Mouse (Mus musculus): ENCODE measurements around the gene Ccr2. TPM values are rescaled to one million over a fixed set of nuclear protein-coding genes. Genes with fewer than 3 reads are reported as not detected.

Gene Ccr2
- polyA plus RNA-seq, 1 experiment from 2014 or later: 0.34 TPM

DNA sequence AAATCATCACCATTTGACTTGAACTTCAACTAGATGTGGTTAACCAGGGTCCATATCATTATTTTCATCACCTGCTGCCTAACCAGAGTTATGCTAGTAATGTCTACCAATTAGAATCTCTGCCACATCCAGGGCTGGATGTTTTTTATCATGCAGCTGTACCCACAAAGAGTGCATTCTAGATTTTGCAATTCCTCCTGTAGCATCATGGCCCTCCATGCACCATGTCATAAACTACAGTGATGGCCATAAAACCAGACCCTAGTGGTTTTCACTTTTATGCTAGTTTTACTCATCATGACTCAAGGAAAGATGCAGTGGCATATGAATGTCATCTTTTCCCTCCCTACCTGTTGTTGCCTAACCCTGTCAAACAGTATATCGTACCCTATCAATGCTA, 2.6 kb upstream of the Ccr2 start:
- H3K4me3 ChIP-seq: no peak overlapping the region
- no peaks in the 10 kb centered on the region for H3K27me3 ChIP-seq
- no peaks in the 10 kb centered on the region for H3K4me1 ChIP-seq
- H3K36me3 ChIP-seq: no peaks in the 10 kb centered on the region
- no peak for ATAC-seq (ENCODE audit: low FRiP score)
- 90% methylated on average over 1 of the region's 1 CpGs for WGBS
- no peak overlapping the region for H3K27ac ChIP-seq
- H3K4me2 ChIP-seq (replicated peaks): no peak overlapping the region
- H3K9ac ChIP-seq: no peak overlapping the region
- no peaks in the 10 kb centered on the region for H3K9me3 ChIP-seq (replicated peaks)

GRCm38 (mm10) chr9:124100357-124100756, 1.4 kb upstream of the Ccr2 start:
- Histone ChIP-seq H3K36me3 (no peaks in the 10 kb centered on the region), H3K9ac (no peak overlapping the region), H3K27ac (no peak overlapping the region), H3K4me2 (replicated peaks) (no peak overlapping the region), H3K27me3 (no peaks in the 10 kb centered on the region), H3K4me1 (no peaks in the 10 kb centered on the region), H3K4me3 (no peak overlapping the region), H3K9me3 (replicated peaks) (no peaks in the 10 kb centered on the region)
- 85% methylated on average over 1 of the region's 1 CpGs for WGBS
- ATAC-seq (ENCODE audit: low FRiP score): no peak

- Histone ChIP-seq H3K27ac (no peak overlapping the region), H3K4me3 (no peak overlapping the region), H3K4me1 (no peaks in the 10 kb centered on the region), H3K4me2 (replicated peaks) (no peak overlapping the region), H3K27me3 (no peaks in the 10 kb centered on the region), H3K36me3 (no peaks in the 10 kb centered on the region), H3K9me3 (replicated peaks) (no peaks in the 10 kb centered on the region), H3K9ac (no peak overlapping the region)
- ATAC-seq (ENCODE audit: low FRiP score): no peak
- 69% methylated on average over 1 of the region's 1 CpGs for WGBS
Observed at GRCm38 (mm10) chr9:124103199-124103598, 1.4 kb downstream of the Ccr2 start.

GRCm38 (mm10) chr9:124105196-124105595, 3.4 kb downstream of the Ccr2 start:
- H3K4me2 ChIP-seq (replicated peaks): no peak overlapping the region
- H3K9ac ChIP-seq: no peak overlapping the region
- no peak overlapping the region for H3K4me3 ChIP-seq
- H3K4me1 ChIP-seq: no peaks in the 10 kb centered on the region
- no peaks in the 10 kb centered on the region for H3K36me3 ChIP-seq
- no peak overlapping the region for H3K27ac ChIP-seq
- no peaks in the 10 kb centered on the region for H3K27me3 ChIP-seq
- no peaks in the 10 kb centered on the region for H3K9me3 ChIP-seq (replicated peaks)
- no peak for ATAC-seq (ENCODE audit: low FRiP score)

GRCm38 (mm10) chr9:124107232-124107631, 5.5 kb downstream of the Ccr2 start:
- H3K4me1 ChIP-seq: no peaks in the 10 kb centered on the region
- H3K9ac ChIP-seq: no peak overlapping the region
- no peak overlapping the region for H3K4me2 ChIP-seq (replicated peaks)
- H3K36me3 ChIP-seq: no peaks in the 10 kb centered on the region
- H3K27ac ChIP-seq: no peak overlapping the region
- no peaks in the 10 kb centered on the region for H3K9me3 ChIP-seq (replicated peaks)
- H3K27me3 ChIP-seq: no peaks in the 10 kb centered on the region
- no peak overlapping the region for H3K4me3 ChIP-seq
- ATAC-seq (ENCODE audit: low FRiP score): no peak

DNA sequence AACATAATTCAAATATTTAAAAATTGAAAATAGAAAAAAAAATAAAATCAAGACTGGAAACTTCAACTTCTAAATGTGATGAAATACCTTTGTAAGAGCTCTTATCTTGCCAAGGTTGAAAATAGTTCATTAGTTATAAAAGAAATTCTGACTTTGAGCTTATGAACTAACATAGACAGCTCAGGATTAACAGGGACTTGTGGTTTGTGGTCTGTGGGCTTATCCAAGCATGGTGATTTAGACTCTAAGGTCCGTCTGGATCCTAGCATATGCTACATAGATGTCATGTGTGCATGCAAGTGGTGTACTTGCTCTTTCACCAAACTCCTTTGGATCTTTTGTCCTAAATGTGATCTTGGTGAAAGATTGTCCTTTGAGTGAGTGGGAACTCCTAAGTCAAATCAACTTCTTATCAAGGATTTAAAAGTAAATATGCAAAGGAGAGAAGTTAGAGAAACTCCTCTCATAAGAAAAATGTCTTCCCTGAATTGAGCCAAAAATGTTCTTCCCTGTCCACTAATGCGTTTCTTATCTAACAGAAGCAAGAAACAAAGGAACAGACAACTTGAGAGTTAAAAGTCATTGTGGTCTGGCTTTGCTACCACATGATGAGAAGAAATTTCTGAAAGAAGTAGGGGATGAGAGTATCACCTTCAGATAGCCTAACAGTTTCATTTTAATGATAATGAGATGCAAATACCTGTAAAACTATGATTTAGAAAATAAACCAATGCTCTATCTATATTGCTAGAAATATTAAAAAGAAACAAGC, 6.8 kb downstream of the Ccr2 start:
- Histone ChIP-seq H3K27ac (no peak overlapping the region), H3K9ac (no peak overlapping the region), H3K4me2 (replicated peaks) (no peak overlapping the region), H3K4me3 (no peak overlapping the region), H3K27me3 (no peaks in the 10 kb centered on the region), H3K4me1 (no peaks in the 10 kb centered on the region), H3K9me3 (replicated peaks) (no peaks in the 10 kb centered on the region), H3K36me3 (no peaks in the 10 kb centered on the region)
- ATAC-seq (ENCODE audit: low FRiP score): no peak
- 83% methylated on average over 2 of the region's 2 CpGs for WGBS

DNA sequence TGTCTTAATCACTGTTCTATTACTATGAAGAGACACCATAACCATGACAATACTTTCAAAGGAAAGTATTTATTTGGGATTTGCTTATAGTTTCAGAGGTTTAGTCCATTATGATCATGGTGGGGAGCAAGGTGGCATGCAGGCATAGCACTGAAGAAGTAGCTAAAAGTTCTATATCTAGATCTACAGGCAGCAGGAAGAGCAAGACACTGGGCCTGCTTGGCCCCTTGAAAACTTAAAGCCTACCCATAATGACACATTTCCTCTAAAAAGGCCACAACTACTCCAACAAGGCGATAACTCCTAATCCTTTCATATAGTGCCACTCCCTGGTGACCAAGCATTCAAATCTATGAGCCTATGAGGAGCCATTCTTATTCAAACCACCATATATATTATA, 10.2 kb downstream of the Ccr2 start:
- H3K27ac ChIP-seq: no peak overlapping the region
- H3K9me3 ChIP-seq (replicated peaks): no peaks in the 10 kb centered on the region
- H3K36me3 ChIP-seq: no peaks in the 10 kb centered on the region
- no peak overlapping the region for H3K4me3 ChIP-seq
- ATAC-seq (ENCODE audit: low FRiP score): no peak
- 85% methylated on average over 1 of the region's 1 CpGs for WGBS
- no peak overlapping the region for H3K9ac ChIP-seq
- H3K4me2 ChIP-seq (replicated peaks): no peak overlapping the region
- H3K4me1 ChIP-seq: no peaks in the 10 kb centered on the region
- H3K27me3 ChIP-seq: no peaks in the 10 kb centered on the region

DNA sequence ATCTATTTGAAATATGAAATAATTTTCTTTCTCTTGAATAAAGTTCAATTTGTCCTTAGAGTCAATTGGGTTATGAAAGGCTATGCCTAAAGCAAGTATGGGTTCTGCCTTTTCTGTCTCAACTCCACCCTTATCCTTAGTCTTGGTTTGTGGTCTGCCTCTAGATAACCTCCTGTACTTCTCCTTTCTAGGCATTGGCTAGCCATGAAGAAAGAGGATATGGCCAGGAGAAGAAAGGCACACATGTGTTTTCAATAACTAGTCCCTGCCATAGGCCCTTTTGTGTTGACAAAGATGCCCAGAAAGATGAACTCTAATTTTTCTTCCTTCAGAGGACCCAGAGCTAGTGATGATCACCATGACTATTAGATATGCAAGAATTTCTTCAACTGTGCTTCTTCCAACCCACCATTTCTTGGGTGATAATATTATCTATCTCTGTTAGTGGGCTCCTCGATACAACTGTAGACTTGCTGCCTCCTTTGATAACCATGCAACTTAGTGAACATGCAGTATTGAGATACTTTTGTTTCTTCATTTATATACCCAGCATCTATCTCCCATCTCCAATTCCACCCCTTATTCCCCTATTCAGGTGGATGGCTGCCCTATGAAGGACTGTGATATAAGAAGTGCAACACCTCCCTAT, 11.0 kb downstream of the Ccr2 start:
- Histone ChIP-seq H3K9ac (no peak overlapping the region), H3K27me3 (no peaks in the 10 kb centered on the region), H3K9me3 (replicated peaks) (no peaks in the 10 kb centered on the region), H3K27ac (no peak overlapping the region), H3K36me3 (no peaks in the 10 kb centered on the region), H3K4me1 (no peaks in the 10 kb centered on the region), H3K4me2 (replicated peaks) (no peak overlapping the region), H3K4me3 (no peak overlapping the region)
- ATAC-seq (ENCODE audit: low FRiP score): no peak
- WGBS: 94% methylated on average over 1 of the region's 1 CpGs

- Histone ChIP-seq H3K9ac (no peak overlapping the region), H3K4me3 (no peak overlapping the region), H3K27ac (no peak overlapping the region), H3K36me3 (no peaks in the 10 kb centered on the region), H3K4me2 (replicated peaks) (no peak overlapping the region), H3K9me3 (replicated peaks) (no peaks in the 10 kb centered on the region), H3K4me1 (no peaks in the 10 kb centered on the region), H3K27me3 (no peaks in the 10 kb centered on the region)
- ATAC-seq (ENCODE audit: low FRiP score): no peak
- WGBS: 95% methylated on average over 1 of the region's 1 CpGs
Observed at GRCm38 (mm10) chr9:124113777-124114176, 12.0 kb downstream of the Ccr2 start.

DNA sequence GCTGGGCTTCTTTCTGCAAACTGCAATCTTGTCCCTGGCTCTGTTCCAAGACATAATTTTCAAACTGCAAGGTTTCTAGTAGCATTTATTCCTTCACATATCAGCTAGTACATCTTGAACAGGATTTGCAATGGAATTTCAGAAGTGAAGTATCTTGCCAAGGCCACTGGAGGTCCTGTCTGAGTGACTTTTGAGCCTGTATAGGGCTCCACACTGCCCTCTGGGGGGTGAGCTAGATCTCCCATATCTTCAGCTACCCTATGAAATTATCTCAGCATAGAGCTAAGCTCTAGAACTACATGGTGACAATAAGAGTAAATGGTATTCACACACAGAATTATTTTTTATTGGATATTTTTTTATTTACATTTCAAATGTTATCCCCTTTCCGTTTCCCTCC, 16.7 kb downstream of the Ccr2 start:
- no peak overlapping the region for H3K4me3 ChIP-seq

DNA sequence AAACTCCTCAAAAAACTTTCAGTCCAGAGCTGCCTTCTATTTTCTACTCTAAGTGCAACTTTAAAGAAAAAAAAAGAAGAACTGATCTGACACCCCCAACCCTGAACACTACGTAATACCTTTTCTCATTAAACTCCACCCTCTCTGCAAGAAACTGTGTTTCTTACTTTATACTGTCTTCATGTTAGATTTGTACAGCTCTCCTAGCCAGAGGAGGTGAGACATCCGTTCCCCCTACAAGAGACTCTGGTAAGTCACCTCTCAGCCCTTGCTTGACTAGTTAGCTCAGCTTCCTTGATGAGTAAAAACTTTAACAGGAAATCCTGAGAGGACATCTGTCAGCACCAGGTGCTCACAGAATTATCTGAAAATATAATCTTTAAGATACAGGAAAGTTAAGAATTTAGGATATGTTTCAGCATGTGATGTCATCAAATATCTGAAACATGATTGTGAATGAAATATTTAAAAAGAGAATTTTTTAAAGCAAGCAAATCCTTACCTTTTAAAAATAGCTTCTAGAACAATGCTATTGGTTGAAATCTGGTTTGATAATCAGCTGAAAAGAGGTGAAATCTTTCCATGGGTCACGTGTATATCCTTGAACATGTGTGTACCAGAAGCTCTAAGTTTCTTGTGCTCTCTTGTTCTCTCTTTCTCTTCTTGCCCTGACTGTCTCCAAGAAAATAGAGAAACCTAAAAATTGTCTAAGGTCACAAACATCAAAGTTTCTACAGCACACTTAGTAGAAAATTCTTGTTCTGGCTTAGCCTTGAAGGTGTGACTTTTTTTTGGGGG, 19.8 kb downstream of the Ccr2 start, which contains the start of gene Ccr5:
Gene Ccr5 (plus strand): TSS at position 157 of the 798 bp plus-strand sequence.
- H3K4me2 ChIP-seq (replicated peaks): no peak within 1 kb of the TSS
- no peaks in the 10 kb centered on the region for H3K4me1 ChIP-seq
- H3K9ac ChIP-seq: no peak within 1 kb of the TSS
- no peaks in the 10 kb centered on the region for H3K36me3 ChIP-seq
- WGBS: 81% methylated on average over 3 of the region's 3 CpGs
- no peak within 1 kb of the TSS for H3K4me3 ChIP-seq
- no peak for ATAC-seq (ENCODE audit: low FRiP score)
- H3K9me3 ChIP-seq (replicated peaks): no peaks in the 10 kb centered on the region
- H3K27me3 ChIP-seq: no peaks in the 10 kb centered on the region
- H3K27ac ChIP-seq: no peak within 1 kb of the TSS

More for the DNA sequence above, 16.7 kb downstream of the Ccr2 start:
- Histone ChIP-seq H3K4me1 (no peaks in the 10 kb centered on the region), H3K27me3 (no peaks in the 10 kb centered on the region), H3K27ac (no peak overlapping the region), H3K9ac (no peak overlapping the region), H3K36me3 (no peaks in the 10 kb centered on the region), H3K9me3 (replicated peaks) (no peaks in the 10 kb centered on the region), H3K4me2 (replicated peaks) (no peak overlapping the region)
- 96% methylated on average over 1 of the region's 1 CpGs for WGBS
- ATAC-seq (ENCODE audit: low FRiP score): no peak

GRCm38 (mm10) chr9:124125576-124125975, 23.8 kb downstream of the Ccr2 start:
- Histone ChIP-seq H3K4me2 (replicated peaks) (no peak overlapping the region), H3K9ac (no peak overlapping the region), H3K27ac (no peak overlapping the region), H3K4me3 (no peak overlapping the region), H3K4me1 (no peaks in the 10 kb centered on the region), H3K9me3 (replicated peaks) (no peaks in the 10 kb centered on the region), H3K27me3 (no peaks in the 10 kb centered on the region), H3K36me3 (no peaks in the 10 kb centered on the region)
- 83% methylated on average over 11 of the region's 11 CpGs for WGBS
- no peak for ATAC-seq (ENCODE audit: low FRiP score)
